Mouse (Mus musculus): ENCODE results near the gene Mymk.

- no peak for TF ChIP-seq POLR2A (IDR thresholded peaks at IDR 0.05; ENCODE audit: borderline replicate concordance, low read depth, low read length)
- no peak for TF ChIP-seq CTCF (IDR thresholded peaks at IDR 0.05; ENCODE audit: low read depth, low read length)
These were observed 13.0 kb upstream of the Mymk start for GRCm38 (mm10) chr2:27084963-27085362.

Data from bone marrow macrophage, adult 2 months (primary cell).